Mouse (Mus musculus): ENCODE measurements around the gene Grm7.

DNA sequence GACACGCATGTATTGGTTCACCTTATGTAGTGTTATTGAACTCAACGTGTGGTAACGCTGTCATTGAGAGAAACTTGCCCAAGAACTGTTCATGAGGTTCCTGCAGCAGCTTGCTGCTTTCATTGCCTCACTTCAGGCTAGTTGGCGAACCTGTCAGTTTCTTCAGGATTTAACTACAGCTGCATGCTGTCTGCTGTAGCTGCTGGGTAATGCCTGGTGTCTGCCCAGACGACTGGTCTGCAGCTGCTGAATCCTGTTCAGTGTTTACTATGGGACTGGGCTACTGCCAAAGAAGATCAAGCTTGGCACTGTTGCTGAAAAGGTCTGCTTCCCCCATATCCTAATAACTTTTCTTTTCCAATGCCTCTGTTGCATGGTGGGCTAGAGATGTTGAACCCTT is 23.1 kb downstream of the Grm7 start:
- TF ChIP-seq CTCF (IDR thresholded peaks at IDR 0.05; ENCODE audit: low read depth) (no peak), EP300 (IDR thresholded peaks at IDR 0.05; ENCODE audit: low read depth) (no peak)
